In the genomic region with DNA sequence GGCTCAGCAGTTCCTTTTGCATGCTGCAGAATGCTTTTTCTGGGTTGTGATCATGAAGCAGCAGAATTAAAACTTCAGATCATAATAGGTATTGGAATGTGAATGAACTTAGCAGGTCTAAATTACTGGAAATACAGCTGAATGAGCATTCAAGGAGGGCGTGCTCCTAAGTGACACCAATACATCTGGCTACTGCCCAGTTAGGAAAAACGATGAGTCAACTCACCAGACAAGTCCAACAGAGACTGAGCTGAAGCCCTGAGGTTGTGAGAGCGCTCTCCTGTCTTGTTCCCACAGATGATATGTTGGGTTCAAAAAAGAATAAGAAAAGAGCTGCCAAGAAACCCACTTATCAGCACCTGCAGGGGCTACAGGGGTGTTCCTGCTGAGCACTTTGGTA, we compare ENCODE assay signal across 15 mouse cellular contexts.
"Had no signal": no experiment of that assay in that cellular context is flagged by ENCODE, and none has a peak within 500 bp of the region (broad histone marks: within the 10 kb centered on the region; RNA-seq: fewer than 3 reads in every experiment).

No protein-coding gene starts in this region.

- H3K36me3 ChIP-seq: liver, embryonic 13.5 days; midbrain, embryonic 15.5 days; neural tube, embryonic 12.5 days had no signal

- H3K9ac ChIP-seq: liver, embryonic 13.5 days; midbrain, embryonic 15.5 days; neural tube, embryonic 12.5 days had no signal

- ATAC-seq: intestine, embryonic 16.5 days; midbrain, embryonic 15.5 days had no signal

- H3K27me3 ChIP-seq: liver, embryonic 13.5 days; midbrain, embryonic 15.5 days; neural tube, embryonic 12.5 days had no signal

- DNase-seq: kidney, adult 8-10 months; kidney, postnatal 36 days; layer of hippocampus, adult 9-11 months; liver; liver, embryonic 13.5 days; lung, adult 18-20 months; lung, postnatal 36 days; right cerebral cortex, postnatal 4 days; spleen, adult 18-20 months; thymus, postnatal 36 days had no signal

- H3K4me1 ChIP-seq: liver, embryonic 13.5 days; midbrain, embryonic 15.5 days; neural tube, embryonic 12.5 days had no signal

- H3K4me3 ChIP-seq: left cerebral cortex, adult 2 months; liver, embryonic 13.5 days; midbrain, embryonic 15.5 days; neural tube, embryonic 12.5 days had no signal

- H3K27ac ChIP-seq: kidney, postnatal 0 days; left cerebral cortex, adult 2 months; liver, embryonic 13.5 days; midbrain, embryonic 15.5 days; neural tube, embryonic 12.5 days had no signal

- H3K9me3 ChIP-seq: liver, embryonic 13.5 days; midbrain, embryonic 15.5 days; neural tube, embryonic 12.5 days had no signal
